Mouse (Mus musculus): ENCODE data around the gene B3gnt2. TPM values are rescaled to one million over a fixed set of nuclear protein-coding genes. Genes with fewer than 3 reads are reported as not detected.

The B3gnt2 gene
- polyA plus RNA-seq, 1 experiment from 2014 or later = 9.2 TPM

- DNase-seq (ENCODE audit: low spot score) (no peak), ATAC-seq (ENCODE audit: low read depth) (no peak)
- Histone ChIP-seq H3K36me3 (ENCODE audit: control insufficient read depth, insufficient read depth, low read length) (no peaks in the 10 kb centered on the region), H3K9me3 (ENCODE audit: control insufficient read depth, low read length) (0 out of 2 replicates have a peak, but pooled peaks cover 4% of the 10 kb centered on the region), H3K9ac (ENCODE audit: low read depth, low read length) (no peak overlapping the region), H3K4me2 (ENCODE audit: low read depth, low read length) (no peak overlapping the region), H3K4me3 (ENCODE audit: low read depth, low read length) (no peak overlapping the region), H3K27ac (replicated peaks; ENCODE audit: low read depth, low read length) (no peak overlapping the region), H3K27me3 (replicated peaks; ENCODE audit: control insufficient read depth, insufficient read depth, low read length) (no peaks in the 10 kb centered on the region), H3K4me1 (ENCODE audit: control insufficient read depth, insufficient read depth, low read length) (no peaks in the 10 kb centered on the region)
- WGBS = 94% methylated on average over 2 of the region's 2 CpGs
Observed at GRCm38 (mm10) chr11:22774821-22775220, 85.9 kb downstream of the B3gnt2 start.

GRCm38 (mm10) chr11:22766238-22766637 is 94.5 kb downstream of the B3gnt2 start:
- Histone ChIP-seq H3K27ac (replicated peaks; ENCODE audit: low read depth, low read length) (no peak overlapping the region), H3K4me1 (ENCODE audit: control insufficient read depth, insufficient read depth, low read length) (no peaks in the 10 kb centered on the region), H3K4me3 (ENCODE audit: low read depth, low read length) (no peak overlapping the region), H3K9me3 (ENCODE audit: control insufficient read depth, low read length) (no peaks in the 10 kb centered on the region), H3K9ac (ENCODE audit: low read depth, low read length) (no peak overlapping the region), H3K36me3 (ENCODE audit: control insufficient read depth, insufficient read depth, low read length) (no peaks in the 10 kb centered on the region), H3K27me3 (replicated peaks; ENCODE audit: control insufficient read depth, insufficient read depth, low read length) (no peaks in the 10 kb centered on the region), H3K4me2 (ENCODE audit: low read depth, low read length) (no peak overlapping the region)
- ATAC-seq (ENCODE audit: low read depth) (no peak), DNase-seq (ENCODE audit: low spot score) (no peak)
- 77% methylated on average over 2 of the region's 2 CpGs for WGBS

DNA sequence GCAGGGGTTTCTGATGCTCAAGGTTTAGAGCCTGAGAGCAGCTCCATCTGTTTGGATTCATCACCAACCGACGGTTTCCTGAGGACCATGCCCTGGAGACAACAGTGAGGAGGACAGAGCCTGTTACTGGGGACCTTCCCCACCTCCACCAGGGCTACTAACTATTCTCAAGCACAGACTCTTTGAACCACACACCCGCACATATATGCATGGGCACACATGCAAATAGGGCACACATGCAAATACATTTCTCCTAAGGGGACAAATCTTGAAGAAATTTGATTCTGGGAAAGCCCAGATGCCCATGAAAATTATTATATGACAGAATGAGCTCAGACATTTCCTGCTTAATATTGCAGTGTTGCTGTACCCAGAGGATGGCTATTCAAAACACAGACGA is 95.3 kb downstream of the B3gnt2 start:
- Histone ChIP-seq H3K4me1 (ENCODE audit: control insufficient read depth, insufficient read depth, low read length) (no peaks in the 10 kb centered on the region), H3K9me3 (ENCODE audit: control insufficient read depth, low read length) (no peaks in the 10 kb centered on the region), H3K4me2 (ENCODE audit: low read depth, low read length) (no peak overlapping the region), H3K36me3 (ENCODE audit: control insufficient read depth, insufficient read depth, low read length) (no peaks in the 10 kb centered on the region), H3K27me3 (replicated peaks; ENCODE audit: control insufficient read depth, insufficient read depth, low read length) (no peaks in the 10 kb centered on the region), H3K4me3 (ENCODE audit: low read depth, low read length) (no peak overlapping the region), H3K9ac (ENCODE audit: low read depth, low read length) (no peak overlapping the region), H3K27ac (replicated peaks; ENCODE audit: low read depth, low read length) (no peak overlapping the region)
- ATAC-seq (ENCODE audit: low read depth) (no peak), DNase-seq (ENCODE audit: low spot score) (no peak)
- 78% methylated on average over 4 of the region's 4 CpGs for WGBS

GRCm38 (mm10) chr11:22763556-22764295 is 97.0 kb downstream of the B3gnt2 start:
- H3K4me3 ChIP-seq (ENCODE audit: low read depth, low read length) = no peak overlapping the region
- ATAC-seq (ENCODE audit: low read depth) = no peak
- H3K9ac ChIP-seq (ENCODE audit: low read depth, low read length) = no peak overlapping the region
- no peaks in the 10 kb centered on the region for H3K27me3 ChIP-seq (replicated peaks; ENCODE audit: control insufficient read depth, insufficient read depth, low read length)
- no peak overlapping the region for H3K27ac ChIP-seq (replicated peaks; ENCODE audit: low read depth, low read length)
- peak; percentile 29 for DNase-seq (ENCODE audit: low spot score)
- H3K36me3 ChIP-seq (ENCODE audit: control insufficient read depth, insufficient read depth, low read length) = no peaks in the 10 kb centered on the region
- H3K4me2 ChIP-seq (ENCODE audit: low read depth, low read length) = no peak overlapping the region
- no peaks in the 10 kb centered on the region for H3K9me3 ChIP-seq (ENCODE audit: control insufficient read depth, low read length)
- 60% methylated on average over 4 of the region's 4 CpGs for WGBS
- no peaks in the 10 kb centered on the region for H3K4me1 ChIP-seq (ENCODE audit: control insufficient read depth, insufficient read depth, low read length)

GRCm38 (mm10) chr11:22763055-22763454 is 97.7 kb downstream of the B3gnt2 start:
- no peak overlapping the region for H3K4me3 ChIP-seq (ENCODE audit: low read depth, low read length)
- WGBS = 38% methylated on average over 1 of the region's 1 CpGs
- no peak overlapping the region for H3K27ac ChIP-seq (replicated peaks; ENCODE audit: low read depth, low read length)
- H3K9me3 ChIP-seq (ENCODE audit: control insufficient read depth, low read length) = no peaks in the 10 kb centered on the region
- ATAC-seq (ENCODE audit: low read depth) = no peak
- no peaks in the 10 kb centered on the region for H3K4me1 ChIP-seq (ENCODE audit: control insufficient read depth, insufficient read depth, low read length)
- H3K9ac ChIP-seq (ENCODE audit: low read depth, low read length) = no peak overlapping the region
- H3K4me2 ChIP-seq (ENCODE audit: low read depth, low read length) = no peak overlapping the region
- H3K36me3 ChIP-seq (ENCODE audit: control insufficient read depth, insufficient read depth, low read length) = no peaks in the 10 kb centered on the region
- no peaks in the 10 kb centered on the region for H3K27me3 ChIP-seq (replicated peaks; ENCODE audit: control insufficient read depth, insufficient read depth, low read length)
- DNase-seq (ENCODE audit: low spot score) = peak; percentile 40

DNA sequence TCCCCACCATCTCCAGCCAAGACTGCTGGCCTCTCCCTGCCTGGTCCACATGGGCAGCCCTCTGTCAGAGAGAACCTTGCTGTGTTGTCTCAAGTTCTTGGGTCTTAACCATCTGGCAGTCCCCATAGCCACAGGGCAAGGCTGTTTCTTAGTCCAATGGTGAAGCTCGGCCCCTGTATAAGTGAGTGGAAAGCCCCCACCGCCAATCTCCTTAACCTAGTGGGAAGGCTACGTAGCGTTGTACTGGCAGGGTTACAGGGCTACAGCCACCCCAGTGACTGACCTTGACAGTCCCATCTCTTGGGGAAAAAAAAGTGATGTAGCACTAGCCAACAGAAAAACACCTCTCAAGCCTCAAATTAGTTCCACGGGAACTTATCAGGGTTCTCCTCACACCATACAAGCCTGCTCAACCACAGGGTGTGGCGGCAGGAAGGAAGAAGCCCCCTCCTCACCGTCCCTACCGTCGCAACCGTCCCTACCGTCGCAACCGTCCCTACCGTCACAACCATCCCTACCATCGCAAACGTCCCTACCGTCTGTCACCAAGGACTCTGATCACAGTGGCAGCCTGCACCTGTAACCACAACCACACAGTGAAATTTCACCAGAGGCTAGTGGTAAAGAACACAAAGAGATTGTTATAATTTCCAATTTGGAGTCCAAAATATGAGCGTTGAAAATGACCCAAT is 98.4 kb downstream of the B3gnt2 start:
- no peak overlapping the region for H3K9ac ChIP-seq (ENCODE audit: low read depth, low read length)
- H3K4me3 ChIP-seq (ENCODE audit: low read depth, low read length) = no peak overlapping the region
- H3K27me3 ChIP-seq (replicated peaks; ENCODE audit: control insufficient read depth, insufficient read depth, low read length) = no peaks in the 10 kb centered on the region
- H3K4me2 ChIP-seq (ENCODE audit: low read depth, low read length) = no peak overlapping the region
- no peaks in the 10 kb centered on the region for H3K4me1 ChIP-seq (ENCODE audit: control insufficient read depth, insufficient read depth, low read length)
- DNase-seq (ENCODE audit: low spot score) (no peak), ATAC-seq (ENCODE audit: low read depth) (no peak)
- H3K9me3 ChIP-seq (ENCODE audit: control insufficient read depth, low read length) = no peaks in the 10 kb centered on the region
- WGBS = 86% methylated on average over 18 of the region's 18 CpGs
- H3K27ac ChIP-seq (replicated peaks; ENCODE audit: low read depth, low read length) = no peak overlapping the region
- H3K36me3 ChIP-seq (ENCODE audit: control insufficient read depth, insufficient read depth, low read length) = no peaks in the 10 kb centered on the region

DNA sequence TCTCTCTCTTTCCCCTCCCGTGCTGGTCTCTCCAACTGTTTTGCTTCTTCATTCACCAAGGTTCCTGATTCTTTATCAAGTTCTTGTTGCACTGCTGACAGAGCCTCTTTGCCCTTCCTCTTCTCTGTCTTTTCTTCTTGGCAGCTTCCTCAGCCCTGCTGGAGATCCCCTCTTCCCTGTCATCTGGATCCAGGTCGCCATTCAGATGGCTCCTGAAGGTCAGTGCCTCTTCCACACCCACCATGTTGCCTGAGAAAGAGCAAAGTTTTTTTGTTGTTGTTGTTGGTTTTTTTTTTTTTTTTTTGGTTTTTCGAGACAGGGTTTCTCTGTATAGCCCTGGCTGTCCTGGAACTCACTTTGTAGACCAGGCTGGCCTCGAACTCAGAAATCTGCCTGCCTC is 101.0 kb downstream of the B3gnt2 start:
- WGBS = 93% methylated on average over 4 of the region's 4 CpGs
- Histone ChIP-seq H3K27ac (replicated peaks; ENCODE audit: low read depth, low read length) (no peak overlapping the region), H3K9me3 (ENCODE audit: control insufficient read depth, low read length) (no peaks in the 10 kb centered on the region)

GRCm38 (mm10) chr11:22756168-22756980 is 104.4 kb downstream of the B3gnt2 start:
- Histone ChIP-seq H3K9ac (ENCODE audit: low read depth, low read length) (no peak overlapping the region), H3K27me3 (replicated peaks; ENCODE audit: control insufficient read depth, insufficient read depth, low read length) (no peaks in the 10 kb centered on the region), H3K9me3 (ENCODE audit: control insufficient read depth, low read length) (no peaks in the 10 kb centered on the region), H3K4me1 (ENCODE audit: control insufficient read depth, insufficient read depth, low read length) (no peaks in the 10 kb centered on the region), H3K36me3 (ENCODE audit: control insufficient read depth, insufficient read depth, low read length) (no peaks in the 10 kb centered on the region), H3K27ac (replicated peaks; ENCODE audit: low read depth, low read length) (no peak overlapping the region), H3K4me3 (ENCODE audit: low read depth, low read length) (no peak overlapping the region), H3K4me2 (ENCODE audit: low read depth, low read length) (no peak overlapping the region)
- DNase-seq (ENCODE audit: low spot score) (no peak), ATAC-seq (ENCODE audit: low read depth) (no peak)
- 68% methylated on average over 3 of the region's 3 CpGs for WGBS

More for the DNA sequence above, 101.0 kb downstream of the B3gnt2 start:
- H3K4me2 ChIP-seq (ENCODE audit: low read depth, low read length) = no peak overlapping the region
- DNase-seq (ENCODE audit: low spot score) = no peak
- H3K4me1 ChIP-seq (ENCODE audit: control insufficient read depth, insufficient read depth, low read length) = no peaks in the 10 kb centered on the region
- H3K4me3 ChIP-seq (ENCODE audit: low read depth, low read length) = no peak overlapping the region
- H3K27me3 ChIP-seq (replicated peaks; ENCODE audit: control insufficient read depth, insufficient read depth, low read length) = no peaks in the 10 kb centered on the region
- no peak for ATAC-seq (ENCODE audit: low read depth)
- H3K9ac ChIP-seq (ENCODE audit: low read depth, low read length) = no peak overlapping the region
- no peaks in the 10 kb centered on the region for H3K36me3 ChIP-seq (ENCODE audit: control insufficient read depth, insufficient read depth, low read length)
